21 mouse cellular contexts compared by ENCODE assay signal in the genomic region with DNA sequence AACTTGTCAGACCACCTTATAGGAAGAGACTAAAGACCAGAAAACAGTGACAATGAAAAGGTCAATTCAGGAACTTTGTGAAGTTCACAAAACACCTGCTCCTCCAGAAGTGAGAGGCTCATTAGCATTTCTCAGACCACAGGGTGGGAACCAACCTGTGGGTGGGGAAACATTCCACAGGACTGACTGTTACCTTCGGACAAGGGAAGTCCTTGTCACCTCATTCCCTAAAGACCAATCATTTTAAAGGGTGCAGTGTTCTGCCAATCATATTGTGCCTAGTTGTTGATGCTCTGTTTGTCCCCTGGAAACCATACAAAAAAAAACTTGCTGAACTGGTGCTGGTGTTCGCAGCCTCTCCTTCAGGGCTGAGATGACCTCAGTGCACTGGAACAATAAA.
DNase-seq lines count a peak whose midpoint lies in the region; ATAC-seq and TF ChIP-seq lines count a peak whose summit lies in the region.
"Had no signal": no experiment of that assay in that cellular context is flagged by ENCODE, and none has a peak within 500 bp of the region (broad histone marks: within the 10 kb centered on the region; RNA-seq: fewer than 3 reads in every experiment).

No protein-coding gene starts in this region.

- no peak for TF ChIP-seq CTCF in ES-Bruce4 (IDR thresholded peaks at IDR 0.05; ENCODE audit: low read depth, low read length)

- DNase-seq in ES-E14 (ENCODE audit: low read depth, low spot score) = peak; percentile 25
- DNase-seq in ZHBTc4 (ENCODE audit: low read depth, low spot score) = peak; percentile 85
- no peak for DNase-seq in liver
- DNase-seq in kidney, adult 9 months = no peak
- DNase-seq: adrenal gland, adult 2 months; adrenal gland, postnatal 10 days; adrenal gland, postnatal 25 days; cerebellum, adult 11 months; cerebellum, adult 18-20 months; cerebellum, adult 8-10 months; cerebellum, postnatal 10 days; cerebellum, postnatal 25 days had no signal

- peak overlapping the region; percentile 72 for H3K27ac ChIP-seq in ES-Bruce4 (ENCODE audit: insufficient read depth, low read length)
- H3K27ac ChIP-seq in ES-E14 (ENCODE audit: insufficient read depth, low read depth, low read length, poor library complexity, severe bottlenecking) = no peak overlapping the region
- H3K27ac ChIP-seq: embryonic facial prominence, embryonic 13.5 days; embryonic facial prominence, embryonic 15.5 days; forebrain, embryonic 10.5 days; forebrain, embryonic 12.5 days had no signal

- H3K9me3 ChIP-seq in ES-Bruce4 (replicated peaks; ENCODE audit: control insufficient read depth, insufficient read depth, low read length, poor library complexity, severe bottlenecking) (peaks cover 26% of the 10 kb centered on the region), ES-E14 (ENCODE audit: control insufficient read depth, insufficient read depth, low read depth, low read length) (peaks cover 4% of the 10 kb centered on the region; the same call in 1 of the 2 replicates)

- TF ChIP-seq POLR2A in ES-Bruce4 (IDR thresholded peaks at IDR 0.05; ENCODE audit: insufficient read depth, low read length) = no peak

- H3K4me1 ChIP-seq in ES-Bruce4 (ENCODE audit: control insufficient read depth, insufficient read depth, low read length) (no peaks in the 10 kb centered on the region), ES-E14 (ENCODE audit: control insufficient read depth in 2 of 2, insufficient read depth in 2 of 2, low read length in 2 of 2, poor library complexity in 1 of 2) (0 out of 4 replicates have a peak, but pooled peaks cover 0 to 2% of the 10 kb centered on the region in 2 experiments)
- H3K4me1 ChIP-seq: embryonic facial prominence, embryonic 13.5 days; embryonic facial prominence, embryonic 15.5 days; forebrain, embryonic 10.5 days; forebrain, embryonic 12.5 days had no signal

- no peaks in the 10 kb centered on the region for H3K27me3 ChIP-seq in ES-Bruce4 (ENCODE audit: control insufficient read depth, insufficient read depth, low read length, poor library complexity, severe bottlenecking)
- H3K27me3 ChIP-seq: embryonic facial prominence, embryonic 13.5 days; embryonic facial prominence, embryonic 15.5 days; forebrain, embryonic 12.5 days had no signal

- no peak overlapping the region for H3K4me3 ChIP-seq in ES-Bruce4 (ENCODE audit: low read depth, low read length)
- H3K4me3 ChIP-seq in ES-E14 (ENCODE audit: insufficient read depth in 1 of 2, low read depth in 1 of 2, low read length in 2 of 2, poor library complexity in 1 of 2, severe bottlenecking in 1 of 2) = no peak overlapping the region
- H3K4me3 ChIP-seq: embryonic facial prominence, embryonic 13.5 days; embryonic facial prominence, embryonic 15.5 days; erythroblast, embryonic 14.5 days; forebrain, embryonic 10.5 days; forebrain, embryonic 12.5 days had no signal

- in situ Hi-C loops in ES-E14 (cut with MboI; ENCODE audit: low sequenced_read_pairs in 2 of 2, unreplicated experiment in 2 of 2) = no loop called here

- H3K36me3 ChIP-seq in ES-Bruce4 (ENCODE audit: control insufficient read depth, insufficient read depth, low read length, poor library complexity, severe bottlenecking) (no peaks in the 10 kb centered on the region), ES-E14 (ENCODE audit: control insufficient read depth, insufficient read depth, low read length, poor library complexity, severe bottlenecking) (no peaks in the 10 kb centered on the region)
- H3K36me3 ChIP-seq: embryonic facial prominence, embryonic 13.5 days; embryonic facial prominence, embryonic 15.5 days; forebrain, embryonic 10.5 days; forebrain, embryonic 12.5 days had no signal

- no peak overlapping the region for H3K9ac ChIP-seq in ES-Bruce4 (ENCODE audit: low read depth, poor library complexity, severe bottlenecking)
- no peak overlapping the region for H3K9ac ChIP-seq in ES-E14 (ENCODE audit: insufficient read depth, low read depth, low read length, poor library complexity, severe bottlenecking)
- H3K9ac ChIP-seq: embryonic facial prominence, embryonic 13.5 days; embryonic facial prominence, embryonic 15.5 days; forebrain, embryonic 12.5 days had no signal

- no peak for ATAC-seq in megakaryocyte progenitor cell, adult 5-6 weeks (replicated peaks; ENCODE audit: poor library complexity)
- ATAC-seq: forebrain, embryonic 14.5 days; forebrain, embryonic 16.5 days had no signal

- TF ChIP-seq EP300 in ES-Bruce4 (IDR thresholded peaks at IDR 0.05; ENCODE audit: insufficient read depth, low read depth, low read length) = no peak

TF ChIP-seq in ES-E14, 5 proteins besides CTCF, POLR2A, EP300 and RAD21:
- TF ChIP-seq CHD2 (IDR thresholded peaks at IDR 0.05; ENCODE audit: low read depth, low read length) (no peak), ZNF384 (IDR thresholded peaks at IDR 0.05; ENCODE audit: low read depth, low read length) (peak; percentile 71; the same call in 1 of the 2 replicates)

Comparison
In these comparisons a context has a peak if more than half of its experiments do, and no peak if none do; other contexts are left out.
1. DNase-seq: peak in ES-E14 (single experiment) and ZHBTc4 (single experiment); none in liver (single experiment) and kidney, adult 9 months (single experiment).